Mouse (Mus musculus): ENCODE data around the gene Rab4a. TPM values are rescaled to one million over a fixed set of nuclear protein-coding genes. Genes with fewer than 3 reads are reported as not detected.

Rab4a gene
- polyA plus RNA-seq, 1 experiment from 2014 or later = 87.0 TPM

- no peak overlapping the region for H3K4me3 ChIP-seq (replicated peaks)
- no peaks in the 10 kb centered on the region for H3K36me3 ChIP-seq
- WGBS = 69% methylated on average over 2 of the region's 2 CpGs
- no peak for ATAC-seq (ENCODE audit: low FRiP score)
- no peaks in the 10 kb centered on the region for H3K27me3 ChIP-seq (replicated peaks)
- H3K9me3 ChIP-seq (replicated peaks) = no peaks in the 10 kb centered on the region
- no peak overlapping the region for H3K27ac ChIP-seq (replicated peaks)
- H3K9ac ChIP-seq (replicated peaks) = no peak overlapping the region
- H3K4me1 ChIP-seq = no peaks in the 10 kb centered on the region
- no peak overlapping the region for H3K4me2 ChIP-seq
These were observed 72.1 kb downstream of the Rab4a start for GRCm38 (mm10) chr8:123877865-123878264.

- H3K4me1 ChIP-seq = peaks cover 15% of the 10 kb centered on the region
- no peak overlapping the region for H3K4me3 ChIP-seq (replicated peaks)
- no peak for ATAC-seq (ENCODE audit: low FRiP score)
- H3K27me3 ChIP-seq (replicated peaks) = no peaks in the 10 kb centered on the region; the same call in 1 of the 2 replicates
- no peak overlapping the region for H3K4me2 ChIP-seq
- H3K9ac ChIP-seq (replicated peaks) = no peak overlapping the region
- no peak overlapping the region for H3K27ac ChIP-seq (replicated peaks)
- WGBS = 65% methylated on average over 10 of the region's 10 CpGs
- H3K9me3 ChIP-seq (replicated peaks) = no peaks in the 10 kb centered on the region
- H3K36me3 ChIP-seq = no peaks in the 10 kb centered on the region
These were observed 74.5 kb downstream of the Rab4a start for GRCm38 (mm10) chr8:123880271-123880670.

DNA sequence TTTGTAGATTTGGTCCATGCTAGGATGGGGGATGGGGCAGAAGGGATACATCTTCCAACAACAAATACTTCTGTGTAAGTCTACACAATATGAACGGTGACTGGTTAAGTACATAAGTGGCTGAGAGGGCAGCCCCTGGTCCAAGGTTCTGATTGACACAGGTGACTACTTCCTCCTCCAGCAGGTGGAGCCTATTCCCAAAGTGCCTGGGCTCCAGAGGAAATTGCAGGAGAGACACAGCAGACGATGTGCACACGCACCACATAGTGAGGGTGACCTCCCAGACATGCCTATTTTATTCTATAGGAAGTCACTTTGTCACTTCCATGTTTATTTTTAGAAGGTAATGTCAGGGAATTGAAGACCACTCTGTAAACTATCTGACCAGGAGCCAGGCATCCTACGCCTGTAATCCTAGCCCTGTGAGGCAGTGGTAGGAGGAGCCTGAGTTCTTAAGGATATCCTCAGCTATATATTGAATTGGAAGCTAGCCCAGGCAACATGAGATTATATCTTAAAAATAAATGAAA, 75.1 kb downstream of the Rab4a start:
- no peak for ATAC-seq (ENCODE audit: low FRiP score)
- H3K4me2 ChIP-seq = no peak overlapping the region
- no peaks in the 10 kb centered on the region for H3K36me3 ChIP-seq
- H3K9ac ChIP-seq (replicated peaks) = no peak overlapping the region
- WGBS = 64% methylated on average over 4 of the region's 4 CpGs
- no peak overlapping the region for H3K27ac ChIP-seq (replicated peaks)
- peaks cover under 1% of the 10 kb centered on the region; the same call in 1 of the 2 replicates for H3K27me3 ChIP-seq (replicated peaks)
- H3K4me1 ChIP-seq = peaks cover 16% of the 10 kb centered on the region
- H3K9me3 ChIP-seq (replicated peaks) = no peaks in the 10 kb centered on the region
- H3K4me3 ChIP-seq (replicated peaks) = no peak overlapping the region

DNA sequence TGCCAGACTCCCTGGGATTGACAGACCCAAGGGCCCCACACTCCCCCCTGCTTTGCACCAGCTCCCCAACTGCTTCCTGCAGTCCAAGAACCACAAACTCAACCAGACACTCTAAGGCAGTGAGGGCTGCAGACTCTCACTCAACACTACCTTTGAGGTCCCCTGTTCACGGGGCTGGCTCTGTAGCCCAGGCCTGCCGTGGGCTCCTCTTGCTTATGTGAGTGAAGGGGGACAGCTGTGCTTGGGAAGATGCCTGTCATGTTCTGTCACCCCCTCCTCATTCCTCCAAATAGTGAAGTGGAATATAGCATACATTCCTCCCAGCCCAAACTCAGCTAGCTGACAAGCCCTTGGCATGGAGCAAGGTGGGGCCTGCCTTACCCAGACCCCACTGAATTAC, 76.6 kb downstream of the Rab4a start:
- Histone ChIP-seq H3K27ac (replicated peaks) (no peak overlapping the region), H3K4me1 (peaks cover 16% of the 10 kb centered on the region), H3K9ac (replicated peaks) (no peak overlapping the region), H3K4me2 (no peak overlapping the region), H3K36me3 (no peaks in the 10 kb centered on the region), H3K9me3 (replicated peaks) (no peaks in the 10 kb centered on the region), H3K4me3 (replicated peaks) (no peak overlapping the region), H3K27me3 (replicated peaks) (peaks cover 13% of the 10 kb centered on the region; the same call in 1 of the 2 replicates)
- ATAC-seq (ENCODE audit: low FRiP score) = no peak
- 87% methylated on average over 2 of the region's 2 CpGs for WGBS

GRCm38 (mm10) chr8:123883094-123883493, 77.3 kb downstream of the Rab4a start:
- Histone ChIP-seq H3K27ac (replicated peaks) (no peak overlapping the region), H3K9ac (replicated peaks) (no peak overlapping the region), H3K4me1 (peaks cover 16% of the 10 kb centered on the region), H3K36me3 (no peaks in the 10 kb centered on the region), H3K9me3 (replicated peaks) (no peaks in the 10 kb centered on the region), H3K4me2 (no peak overlapping the region), H3K27me3 (replicated peaks) (peaks cover 13% of the 10 kb centered on the region; the same call in 1 of the 2 replicates), H3K4me3 (replicated peaks) (no peak overlapping the region)
- no peak for ATAC-seq (ENCODE audit: low FRiP score)
- 87% methylated on average over 4 of the region's 4 CpGs for WGBS

Other genes starting within 250 kb of the Rab4a start
- gene Rhou, start 152.1 kb upstream of the Rab4a start, polyA plus RNA-seq (2015; fragmentation: Nextera tagmentation; extraction: Ambion mirVana) = 12.4 and 12.7 TPM in 2 replicates
- gene Ccsap, start 54.2 kb downstream of the Rab4a start, polyA plus RNA-seq (2015; fragmentation: Nextera tagmentation; extraction: Ambion mirVana) = 4.2 and 4.8 TPM in 2 replicates
- gene Acta1, start 88.8 kb downstream of the Rab4a start, polyA plus RNA-seq (2015; fragmentation: Nextera tagmentation; extraction: Ambion mirVana) = 92.7 and 174 TPM in 2 replicates
- 16.8 and 24.1 TPM in 2 replicates for gene Nup133, start 143.3 kb downstream of the Rab4a start, polyA plus RNA-seq (2015; fragmentation: Nextera tagmentation; extraction: Ambion mirVana)
- gene Abcb10, start 177.1 kb downstream of the Rab4a start, polyA plus RNA-seq (2015; fragmentation: Nextera tagmentation; extraction: Ambion mirVana) = 14.0 and 16.4 TPM in 2 replicates
- 21.5 and 27.4 TPM in 2 replicates for gene Taf5l, start 215.4 kb downstream of the Rab4a start, polyA plus RNA-seq (2015; fragmentation: Nextera tagmentation; extraction: Ambion mirVana)
- 3.1 and 4.6 TPM in 2 replicates for gene Urb2, start 215.5 kb downstream of the Rab4a start, polyA plus RNA-seq (2015; fragmentation: Nextera tagmentation; extraction: Ambion mirVana)